Mouse (Mus musculus) heart, embryonic 11.5 days (tissue): Measurements from ENCODE around the gene Gpr107. TPM values are rescaled to one million over a fixed set of nuclear protein-coding genes. Genes with fewer than 3 reads are reported as not detected.

Experiments
- ATAC-seq: fragments of 200-750 bp; cut with Nextera tagmentation; replicated peaks from 2 replicates; pipeline ENCODE4 v1.8.0; 2017; ENCODE audit warnings: moderate library complexity; ENCODE audit not compliant: insufficient number of reproducible peaks, low FRiP score, low TSS enrichment
- H3K27ac ChIP-seq: fragments of 300-500 bp; sonication (generic); 2 replicates; pipeline ENCODE4 v1.5.1; 2014; ENCODE audit warnings: mild to moderate bottlenecking, low read depth, low read length
- H3K27me3 ChIP-seq: fragments of 300-500 bp; sonication (generic); 2 replicates; pipeline ENCODE4 v1.6.1; 2014; ENCODE audit warnings: mild to moderate bottlenecking, low read length, mixed read lengths; ENCODE audit not compliant: control insufficient read depth, insufficient read depth
- H3K36me3 ChIP-seq: fragments of 300-500 bp; sonication (generic); 2 replicates; pipeline ENCODE4 v1.6.1; 2014; ENCODE audit warnings: mild to moderate bottlenecking, low read length, moderate library complexity, mixed read lengths; ENCODE audit not compliant: control insufficient read depth, insufficient read depth
- H3K4me1 ChIP-seq: fragments of 300-500 bp; sonication (generic); 2 replicates; pipeline ENCODE4 v1.6.1; 2014; ENCODE audit warnings: low read length; ENCODE audit not compliant: control insufficient read depth, insufficient read depth
- H3K4me2 ChIP-seq: fragments of 300-500 bp; sonication (generic); 2 replicates; pipeline ENCODE4 v1.6.1; 2014; ENCODE audit warnings: mild to moderate bottlenecking, moderate library complexity
- H3K4me3 ChIP-seq: fragments of 300-500 bp; sonication (generic); 2 replicates; pipeline ENCODE4 v1.5.1; 2014; ENCODE audit warnings: low read depth, low read length
- H3K9ac ChIP-seq: fragments of 300-500 bp; sonication (generic); 2 replicates; pipeline ENCODE4 v1.6.1; 2014; ENCODE audit warnings: mild to moderate bottlenecking, low read depth, low read length, moderate library complexity
- H3K9me3 ChIP-seq: fragments of 300-500 bp; sonication (generic); replicated peaks from 2 replicates; pipeline ENCODE4 v1.6.1; 2016; ENCODE audit warnings: low read length; ENCODE audit not compliant: control insufficient read depth
- WGBS: fragments of 180-500 bp; shearing (Covaris S2); extraction: QIAGEN DNeasy Blood & Tissue Kit; methylation state at CpG from one replicate; pipeline ENCODE4 v1.1.7; 2014; ENCODE audit not compliant: insufficient replicate concordance; 5-methylcytosine and 5-hydroxymethylcytosine counted together
- polyA plus RNA-seq: library from polyadenylated mRNA; unstranded; fragments of >200 nt; fragmentation: Nextera tagmentation; extraction: Ambion mirVana; gene quantifications from 2 replicates; pipeline ENCODE4 v1.2.1, GENCODE M21; 2014

Gene Gpr107
- polyA plus RNA-seq, 1 experiment from 2014 or later: 30.4 TPM

DNA sequence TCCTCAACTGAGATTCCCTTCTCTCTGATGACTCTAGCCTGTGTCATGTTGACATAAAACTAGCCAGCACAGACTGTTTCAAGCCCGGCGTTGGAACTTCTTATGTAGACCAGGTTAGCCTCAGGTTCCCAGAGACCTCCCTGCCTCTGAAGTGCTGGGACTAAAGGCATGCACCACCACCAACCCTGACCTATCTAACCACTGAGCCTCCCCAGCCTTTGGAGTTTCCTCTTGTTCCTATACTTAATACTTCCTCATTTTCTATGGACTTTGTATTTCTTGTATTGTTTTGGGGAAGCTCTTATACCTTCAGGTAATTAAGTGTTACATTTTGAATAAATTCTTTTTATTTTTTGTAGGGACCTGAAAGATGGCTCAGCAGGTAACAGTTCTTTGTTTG is 37.9 kb upstream of the Gpr107 start:
- Histone ChIP-seq H3K4me3 (no peak overlapping the region), H3K36me3 (peaks cover 5% of the 10 kb centered on the region; the same call in 1 of the 2 replicates), H3K27me3 (no peaks in the 10 kb centered on the region), H3K27ac (no peak overlapping the region), H3K9ac (no peak overlapping the region), H3K4me1 (peaks cover 18% of the 10 kb centered on the region), H3K9me3 (no peaks in the 10 kb centered on the region), H3K4me2 (no peak overlapping the region)
- no peak for ATAC-seq
- 88% methylated on average over 2 of the region's 2 CpGs for WGBS

DNA sequence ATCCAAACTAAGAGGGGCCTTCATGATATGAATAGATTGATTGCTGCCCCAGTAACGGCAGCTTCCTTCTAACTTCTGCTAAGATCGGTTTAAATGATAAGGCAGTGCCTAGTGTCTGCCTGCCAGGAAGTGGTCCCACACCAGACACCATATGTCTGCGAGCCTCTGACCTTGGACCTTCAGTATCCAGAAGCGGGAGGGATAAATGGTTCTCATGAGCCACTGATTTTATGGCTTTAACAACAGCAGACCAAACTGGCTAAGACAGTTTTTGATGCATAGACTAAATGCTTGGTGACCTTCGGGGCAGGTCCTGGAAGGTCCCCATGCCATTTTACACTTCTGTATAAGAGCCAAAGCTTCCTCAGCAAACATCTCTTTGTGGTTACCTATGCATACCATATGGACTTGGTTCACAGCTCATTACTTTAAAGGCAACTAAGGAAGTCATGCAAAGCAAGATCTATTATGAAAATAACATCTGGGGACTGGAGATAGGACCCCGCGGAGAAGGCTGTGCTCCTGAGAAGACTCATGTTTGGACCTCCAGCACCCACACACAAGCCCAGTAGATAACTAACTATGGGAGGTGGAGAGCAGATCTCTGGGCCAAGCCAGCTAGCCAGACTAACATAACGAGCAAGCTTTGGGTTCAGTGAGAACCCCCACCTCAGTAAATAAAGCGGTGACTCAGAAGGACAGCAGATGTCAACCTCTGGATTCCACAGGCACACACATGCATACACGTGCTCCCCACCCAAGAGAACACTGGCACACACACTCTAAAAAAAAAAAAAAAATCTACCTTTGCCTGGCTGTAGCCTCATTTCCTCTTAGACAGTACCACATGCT is 36.8 kb upstream of the Gpr107 start:
- WGBS: 61% methylated on average over 10 of the region's 10 CpGs
- no peak overlapping the region for H3K4me3 ChIP-seq
- H3K9ac ChIP-seq: no peak overlapping the region
- no peak overlapping the region for H3K27ac ChIP-seq
- H3K27me3 ChIP-seq: no peaks in the 10 kb centered on the region
- H3K36me3 ChIP-seq: peaks cover 5% of the 10 kb centered on the region; the same call in 1 of the 2 replicates
- ATAC-seq: no peak
- peaks cover 18% of the 10 kb centered on the region for H3K4me1 ChIP-seq
- no peak overlapping the region for H3K4me2 ChIP-seq
- H3K9me3 ChIP-seq: no peaks in the 10 kb centered on the region

DNA sequence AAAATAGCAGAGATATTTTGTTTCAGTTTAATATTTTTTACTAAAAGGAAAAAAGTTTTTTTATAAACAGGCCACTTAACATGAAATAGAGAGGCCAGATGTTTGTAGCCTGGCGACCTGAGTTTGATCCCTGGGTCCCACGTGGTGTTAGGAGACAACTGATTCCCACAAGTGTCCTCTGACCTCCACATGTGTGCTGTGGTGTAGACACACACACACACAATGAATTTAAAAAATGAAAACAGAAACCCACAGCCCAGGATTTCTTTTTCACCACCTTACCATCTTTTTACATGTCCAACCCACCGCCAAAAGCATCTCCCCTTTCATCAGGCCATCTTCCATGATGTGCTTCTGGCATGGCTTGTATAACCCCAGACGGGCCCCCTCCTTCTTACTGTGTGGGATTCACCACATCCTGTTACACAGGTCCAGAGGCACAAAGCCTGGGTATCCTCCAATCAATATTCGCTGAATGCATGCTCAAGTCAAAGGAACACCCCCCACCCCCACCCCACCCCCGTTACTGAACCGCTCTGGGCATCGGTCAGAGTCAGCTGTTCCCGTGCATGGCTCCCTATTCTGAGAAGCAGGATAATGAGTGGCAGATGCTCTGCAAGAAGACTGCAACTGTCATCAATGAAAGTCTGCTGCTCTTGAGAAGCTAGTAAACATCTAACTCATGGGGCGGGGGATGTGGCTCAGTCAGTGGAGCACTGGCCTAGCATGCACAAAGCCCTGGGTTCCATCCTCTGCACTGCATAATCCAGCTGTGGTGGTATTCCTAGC is 36.0 kb upstream of the Gpr107 start:
- Histone ChIP-seq H3K9me3 (no peaks in the 10 kb centered on the region), H3K36me3 (peaks cover 5% of the 10 kb centered on the region; the same call in 1 of the 2 replicates), H3K4me3 (no peak overlapping the region), H3K4me2 (no peak overlapping the region), H3K27ac (no peak overlapping the region), H3K4me1 (peaks cover 18% of the 10 kb centered on the region), H3K27me3 (no peaks in the 10 kb centered on the region), H3K9ac (no peak overlapping the region)
- 0 out of 2 replicates have a peak, but pooled peaks have one; percentile 22 for ATAC-seq
- 73% methylated on average over 10 of the region's 10 CpGs for WGBS

DNA sequence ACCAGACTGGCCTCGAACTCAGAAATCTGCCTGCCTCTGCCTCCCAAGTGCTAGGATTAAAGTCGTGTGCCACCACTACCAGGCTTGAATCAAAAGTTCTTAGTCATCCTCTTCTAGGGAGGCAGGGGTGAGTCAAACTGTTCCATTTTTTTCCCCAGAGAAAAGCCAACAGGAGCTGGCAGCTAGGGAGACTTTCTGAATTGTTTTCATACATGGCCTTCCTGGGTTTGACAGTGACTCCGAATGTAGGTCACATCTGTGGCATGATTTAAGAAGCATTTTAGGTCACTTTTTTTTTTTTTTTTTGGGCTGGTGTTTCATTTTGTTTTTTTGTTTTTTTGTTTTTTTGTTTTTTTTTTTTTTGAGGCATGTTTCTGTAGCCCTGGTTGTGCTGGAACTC is 33.9 kb upstream of the Gpr107 start:
- WGBS: 81% methylated on average over 3 of the region's 3 CpGs
- Histone ChIP-seq H3K27ac (no peak overlapping the region), H3K27me3 (no peaks in the 10 kb centered on the region), H3K9ac (no peak overlapping the region), H3K4me2 (no peak overlapping the region), H3K4me1 (peaks cover 14% of the 10 kb centered on the region), H3K4me3 (no peak overlapping the region), H3K36me3 (peaks cover 5% of the 10 kb centered on the region; the same call in 1 of the 2 replicates), H3K9me3 (no peaks in the 10 kb centered on the region)
- ATAC-seq: no peak

DNA sequence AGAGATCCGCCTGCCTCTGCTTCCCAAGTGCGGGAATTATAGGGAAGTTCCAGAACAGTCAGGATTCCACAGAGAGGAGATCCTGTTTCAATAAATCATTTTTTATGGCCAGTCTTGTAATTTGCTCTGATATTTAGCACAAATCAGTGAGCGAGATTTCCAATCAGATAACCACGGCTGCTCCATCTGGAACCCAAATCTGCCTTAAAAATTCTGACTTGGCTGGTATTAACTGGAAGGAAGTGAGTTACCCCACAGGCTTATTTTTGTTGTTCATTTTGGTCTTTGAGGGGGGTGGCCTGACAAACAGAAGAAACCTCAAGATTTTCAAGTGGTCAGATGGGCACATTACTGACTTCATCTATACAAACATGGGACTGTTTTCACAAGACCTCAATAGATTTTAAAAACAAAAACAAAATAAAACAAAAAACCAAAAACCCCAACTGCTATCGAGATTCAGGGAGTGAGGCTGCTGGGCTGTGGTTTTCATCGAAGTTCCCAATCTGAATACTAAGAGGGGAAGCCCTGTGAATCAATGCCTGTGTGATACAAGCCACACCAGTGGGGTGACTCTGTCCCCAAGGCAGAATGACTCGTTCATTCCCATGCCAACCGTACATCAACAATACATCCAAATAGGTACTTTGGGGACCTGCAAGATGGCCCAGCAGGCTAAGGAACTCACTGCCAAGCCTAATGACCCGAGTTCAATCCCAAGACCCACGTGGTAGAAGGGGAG is 33.3 kb upstream of the Gpr107 start:
- H3K27me3 ChIP-seq: no peaks in the 10 kb centered on the region
- H3K9me3 ChIP-seq: no peaks in the 10 kb centered on the region
- no peak overlapping the region for H3K9ac ChIP-seq
- 83% methylated on average over 10 of the region's 10 CpGs for WGBS
- H3K4me1 ChIP-seq: peaks cover 14% of the 10 kb centered on the region
- H3K4me3 ChIP-seq: no peak overlapping the region
- H3K4me2 ChIP-seq: no peak overlapping the region
- H3K27ac ChIP-seq: no peak overlapping the region
- ATAC-seq: no peak
- peaks cover 4% of the 10 kb centered on the region; the same call in 1 of the 2 replicates for H3K36me3 ChIP-seq

DNA sequence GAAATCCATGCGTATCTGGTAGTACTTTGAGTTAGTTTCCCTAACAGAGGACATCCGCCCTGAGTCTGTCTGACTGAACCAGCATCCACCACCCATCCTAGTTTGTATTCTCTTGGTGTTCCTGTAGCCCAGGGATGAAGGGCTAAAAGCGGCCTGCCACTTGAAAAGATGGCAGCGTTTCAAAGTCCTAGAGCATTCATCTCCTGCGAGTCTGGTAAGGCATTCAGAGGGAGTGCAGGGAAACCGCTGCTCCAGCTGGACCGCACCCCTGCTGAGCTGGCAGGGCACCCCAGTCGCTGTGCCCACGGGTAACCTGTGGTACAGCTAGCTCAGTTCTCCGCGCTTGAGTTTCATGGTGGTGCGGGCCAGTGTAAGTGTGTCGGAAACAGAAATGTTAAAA is 32.3 kb upstream of the Gpr107 start:
- ATAC-seq: no peak

DNA sequence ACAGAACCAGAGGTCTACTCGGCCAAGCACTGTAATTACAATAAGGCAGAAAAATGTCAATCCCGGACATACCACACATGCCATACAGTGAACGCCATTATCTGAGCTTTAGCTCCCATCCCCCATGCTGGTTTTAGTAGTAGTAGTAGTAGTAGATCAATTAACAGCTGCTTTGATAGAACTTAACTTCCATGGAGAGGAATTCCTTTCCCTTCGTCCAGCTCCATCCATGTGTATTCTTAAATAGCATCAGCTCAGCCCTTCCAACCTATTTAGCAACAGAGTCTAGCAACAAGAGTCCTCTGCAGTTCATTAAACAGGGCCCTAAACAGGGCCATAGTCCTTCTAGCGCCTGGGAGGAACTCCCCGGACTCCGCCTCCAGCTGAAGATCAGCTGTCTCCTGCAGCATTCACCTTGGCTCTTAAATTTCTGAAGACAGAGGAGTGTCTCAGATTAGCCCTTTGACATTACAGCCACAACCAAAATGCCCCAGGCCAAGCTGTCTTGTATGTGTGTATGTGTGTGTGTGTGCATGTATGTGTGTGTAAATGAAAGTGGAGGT is 30.9 kb upstream of the Gpr107 start:
- Histone ChIP-seq H3K4me1 (peaks cover 11% of the 10 kb centered on the region), H3K9ac (no peak overlapping the region), H3K4me2 (no peak overlapping the region), H3K9me3 (no peaks in the 10 kb centered on the region), H3K4me3 (no peak overlapping the region), H3K27me3 (no peaks in the 10 kb centered on the region), H3K36me3 (no peaks in the 10 kb centered on the region), H3K27ac (0 out of 2 replicates have a peak overlapping the region, but pooled peaks have one; percentile 15)
- ATAC-seq: no peak
- WGBS: 64% methylated on average over 7 of the region's 7 CpGs

More for the DNA sequence above, 32.3 kb upstream of the Gpr107 start:
- Histone ChIP-seq H3K4me1 (peaks cover 14% of the 10 kb centered on the region), H3K4me3 (no peak overlapping the region), H3K36me3 (no peaks in the 10 kb centered on the region), H3K4me2 (no peak overlapping the region), H3K9me3 (no peaks in the 10 kb centered on the region), H3K27me3 (no peaks in the 10 kb centered on the region), H3K27ac (no peak overlapping the region), H3K9ac (no peak overlapping the region)
- WGBS: 67% methylated on average over 13 of the region's 13 CpGs

DNA sequence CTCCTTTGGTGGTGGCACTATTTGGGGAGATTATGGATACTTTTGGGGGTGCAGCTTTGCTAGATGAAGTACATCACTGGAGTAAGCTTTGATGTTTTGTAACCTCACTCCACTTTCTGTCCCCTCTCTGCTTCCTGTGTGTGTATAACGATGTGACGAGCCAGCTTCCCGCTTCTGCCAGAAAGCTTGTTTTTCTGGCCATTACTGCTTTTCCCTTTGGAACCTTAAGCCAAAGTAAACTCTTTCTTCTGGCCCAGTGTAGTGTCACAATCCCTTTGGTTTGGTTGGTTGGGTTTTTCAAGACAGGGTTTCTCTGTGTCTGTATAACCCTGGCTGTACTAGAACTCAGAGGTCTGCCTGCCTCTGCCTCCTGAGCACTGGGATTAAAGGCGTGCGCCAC is 29.3 kb upstream of the Gpr107 start:
- Histone ChIP-seq H3K27ac (no peak overlapping the region), H3K4me1 (peaks cover 11% of the 10 kb centered on the region), H3K9me3 (no peaks in the 10 kb centered on the region), H3K4me3 (no peak overlapping the region), H3K9ac (no peak overlapping the region), H3K27me3 (no peaks in the 10 kb centered on the region), H3K36me3 (no peaks in the 10 kb centered on the region), H3K4me2 (no peak overlapping the region)
- 94% methylated on average over 5 of the region's 5 CpGs for WGBS
- no peak for ATAC-seq
